Mouse (Mus musculus) lung, embryonic 14.5 days (tissue): Measurements from ENCODE around the gene Tet3. TPM values are rescaled to one million over a fixed set of nuclear protein-coding genes. Genes with fewer than 3 reads are reported as not detected.
"Not testable (repeated sequence)": the region's sequence is repeated elsewhere in the genome, so short reads cannot be mapped to it uniquely, and the experiment has no call there.

Experiments
- ATAC-seq: fragments of 200-750 bp; cut with Nextera tagmentation; 2 replicates; pipeline ENCODE4 v1.8.0; 2017; ENCODE audit warnings: mild to moderate bottlenecking, moderate TSS enrichment, moderate library complexity; ENCODE audit not compliant: insufficient read depth
- DNase-seq: peaks from one replicate; pipeline ENCODE4 v3.0.0-alpha.2; 2015
- H3K27ac ChIP-seq: fragments of 300-500 bp; sonication (generic); 2 replicates; pipeline ENCODE4 v1.5.1; 2014; ENCODE audit warnings: low read depth, mild to moderate bottlenecking, moderate library complexity
- H3K27me3 ChIP-seq: fragments of 300-500 bp; sonication (generic); 2 replicates; pipeline ENCODE4 v1.6.1; 2014; ENCODE audit warnings: low read length, control low read depth; ENCODE audit not compliant: insufficient read depth
- H3K36me3 ChIP-seq: fragments of 300-500 bp; sonication (generic); 2 replicates; pipeline ENCODE4 v1.6.1; 2014; ENCODE audit warnings: control low read depth; ENCODE audit not compliant: insufficient read depth
- H3K4me1 ChIP-seq: fragments of 300-500 bp; sonication (generic); 2 replicates; pipeline ENCODE4 v1.6.1; 2014; ENCODE audit warnings: antibody characterized with exemption, control low read depth; ENCODE audit not compliant: insufficient read depth
- H3K4me2 ChIP-seq: fragments of 300-500 bp; sonication (generic); 2 replicates; pipeline ENCODE4 v1.6.1; 2014; ENCODE audit warnings: mild to moderate bottlenecking
- H3K4me3 ChIP-seq: fragments of 300-500 bp; sonication (generic); 2 replicates; pipeline ENCODE4 v1.5.1; 2014; ENCODE audit warnings: low read depth, low read length
- H3K9ac ChIP-seq: fragments of 300-500 bp; sonication (generic); 2 replicates; pipeline ENCODE4 v1.6.1; 2014
- H3K9me3 ChIP-seq: fragments of 300-500 bp; sonication (generic); 2 replicates; pipeline ENCODE4 v1.6.1; 2016; ENCODE audit warnings: low read depth, low read length, control low read depth
- CTCF ChIP-seq: IDR thresholded peaks from 2 replicates; pipeline ENCODE4 v1.5.1; 2016; ENCODE audit warnings: antibody characterized with exemption, low read depth
- WGBS: fragments of 180-500 bp; shearing (Covaris S2); extraction: QIAGEN DNeasy Blood & Tissue Kit; methylation state at CpG from one replicate; pipeline ENCODE4 v1.1.7; 2014; 5-methylcytosine and 5-hydroxymethylcytosine counted together
- polyA plus RNA-seq: library from polyadenylated mRNA; unstranded; fragments of >200 nt; fragmentation: Nextera tagmentation; extraction: Ambion mirVana; gene quantifications from 2 replicates; pipeline ENCODE4 v1.2.1, GENCODE M21; 2014

Gene Tet3
- polyA plus RNA-seq, 1 experiment from 2014 or later, result 34.4 TPM

DNA sequence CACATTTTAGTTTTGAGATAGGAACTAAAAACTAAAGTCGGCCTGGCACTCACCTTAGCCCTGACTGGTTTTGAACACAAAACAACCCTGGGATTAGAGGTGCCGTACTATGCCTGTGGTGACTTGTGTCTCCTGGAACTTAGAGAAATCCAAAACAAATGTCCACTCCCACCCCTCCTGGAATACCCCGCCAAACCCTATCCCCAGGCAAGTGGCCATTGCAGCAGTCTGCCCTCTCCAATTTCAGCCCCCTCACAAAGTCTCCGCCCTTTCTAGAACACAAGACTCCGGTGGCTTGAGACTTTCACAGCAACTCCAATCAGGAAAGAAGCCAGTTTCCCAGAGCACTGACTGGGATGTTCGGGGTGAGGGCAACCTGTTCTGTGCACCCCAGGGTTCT, 110.0 kb downstream of the Tet3 start, which contains the start of gene Bola3:
TSS of gene Bola3 (plus strand) at position 275 of the 400 bp plus-strand sequence.
- 32% methylated on average over 6 of the region's 6 CpGs for WGBS

DNA sequence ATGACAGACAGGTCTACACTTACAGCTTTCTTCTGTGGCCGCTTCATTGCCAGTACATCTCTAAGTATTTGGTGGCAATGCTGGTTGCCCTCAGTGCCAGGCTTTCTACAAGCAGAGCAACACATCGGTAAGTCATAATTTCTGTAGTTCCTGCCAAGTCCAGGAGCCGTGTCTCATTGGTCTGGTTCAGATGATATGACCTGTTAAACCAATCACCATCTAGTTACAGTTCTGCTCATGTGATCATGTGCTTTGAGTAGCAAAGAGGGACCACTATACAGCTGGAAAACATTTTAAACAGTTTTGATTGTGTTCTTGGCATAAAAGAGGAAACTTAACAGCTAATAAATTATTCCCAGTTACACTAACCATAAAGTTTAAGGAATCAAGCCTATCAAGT, 111.0 kb downstream of the Tet3 start:
- Histone ChIP-seq H3K9me3 (no peaks in the 10 kb centered on the region), H3K4me1 (no peaks in the 10 kb centered on the region), H3K4me2 (no peak overlapping the region), H3K9ac (no peak overlapping the region), H3K27ac (no peak overlapping the region), H3K4me3 (no peak overlapping the region), H3K36me3 (peaks cover 14% of the 10 kb centered on the region), H3K27me3 (no peaks in the 10 kb centered on the region)
- peak; percentile 48 for ATAC-seq
- DNase-seq, result peak; percentile 56
- 62% methylated on average over 3 of the region's 3 CpGs for WGBS
- no peak for TF ChIP-seq CTCF

More for the DNA sequence above, 110.0 kb downstream of the Tet3 start, which contains the start of gene Bola3:
- H3K4me2 ChIP-seq, result peak within 1 kb of the TSS; percentile 80
- peaks cover 16% of the 10 kb centered on the region; the same call in 1 of the 2 replicates for H3K36me3 ChIP-seq
- no peaks in the 10 kb centered on the region for H3K27me3 ChIP-seq
- H3K4me1 ChIP-seq, result no peaks in the 10 kb centered on the region
- peak within 1 kb of the TSS; percentile 61 for H3K4me3 ChIP-seq
- ATAC-seq, result 0 out of 2 replicates have a peak, but pooled peaks have one; percentile 3
- peak within 1 kb of the TSS; percentile 42; the same call in 1 of the 2 replicates for H3K27ac ChIP-seq
- no peak for TF ChIP-seq CTCF
- DNase-seq, result no peak
- H3K9me3 ChIP-seq, result no peaks in the 10 kb centered on the region
- H3K9ac ChIP-seq, result peak within 1 kb of the TSS; percentile 79

DNA sequence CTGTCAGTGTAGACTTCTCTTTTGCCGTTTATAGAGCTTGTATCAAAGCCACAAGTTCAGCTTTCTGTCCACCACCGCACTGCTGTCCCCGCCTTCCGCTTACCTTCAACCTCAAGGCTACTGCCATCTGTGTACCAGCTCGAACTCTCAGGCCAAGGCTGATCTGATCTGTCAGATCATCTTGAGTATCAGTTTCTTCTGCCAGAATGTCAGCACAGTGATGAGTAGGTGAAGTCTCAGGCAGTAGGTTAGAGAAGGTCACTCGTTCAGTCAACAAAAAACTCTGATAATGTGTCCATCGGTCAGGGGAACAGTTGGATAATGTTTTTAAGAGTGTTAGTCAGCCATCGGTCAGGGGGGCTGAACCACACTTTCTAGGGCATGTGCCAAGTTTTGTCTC, 113.6 kb downstream of the Tet3 start:
- not testable (repeated sequence) for H3K27ac ChIP-seq, H3K4me3 ChIP-seq, H3K9me3 ChIP-seq, ATAC-seq, H3K9ac ChIP-seq, H3K4me2 ChIP-seq, DNase-seq, H3K4me1 ChIP-seq, H3K27me3 ChIP-seq
- H3K36me3 ChIP-seq, result peaks cover 28% of the 10 kb centered on the region
- 85% methylated on average over 8 of the region's 8 CpGs for WGBS

DNA sequence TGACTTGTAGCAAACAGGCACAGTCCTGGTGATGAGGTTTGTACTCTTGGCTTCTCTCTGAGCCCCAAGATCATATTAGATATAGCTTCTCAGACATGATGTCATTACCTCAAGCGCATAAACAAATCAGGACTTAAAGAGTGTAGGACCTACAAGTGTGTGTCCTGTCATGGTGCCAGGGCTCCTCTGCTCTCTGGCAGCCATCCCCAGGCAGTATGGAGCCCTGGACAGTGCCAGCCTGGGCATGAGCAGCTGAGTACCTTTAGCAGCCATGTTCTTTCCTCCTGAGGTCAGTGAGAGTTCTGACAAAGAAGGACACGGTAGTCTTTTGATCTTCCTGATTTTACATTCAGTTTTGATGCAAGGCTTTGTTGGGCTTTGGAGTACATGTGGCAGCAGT, 115.9 kb downstream of the Tet3 start:
- H3K27me3 ChIP-seq, result no peaks in the 10 kb centered on the region
- WGBS, result 91% methylated on average over 2 of the region's 2 CpGs
- no peak overlapping the region for H3K27ac ChIP-seq
- H3K4me2 ChIP-seq, result no peak overlapping the region
- H3K9ac ChIP-seq, result no peak overlapping the region
- no peaks in the 10 kb centered on the region for H3K4me1 ChIP-seq
- no peak for DNase-seq
- no peaks in the 10 kb centered on the region for H3K9me3 ChIP-seq
- peaks cover 51% of the 10 kb centered on the region for H3K36me3 ChIP-seq
- no peak overlapping the region for H3K4me3 ChIP-seq
- TF ChIP-seq CTCF, result no peak
- no peak for ATAC-seq

DNA sequence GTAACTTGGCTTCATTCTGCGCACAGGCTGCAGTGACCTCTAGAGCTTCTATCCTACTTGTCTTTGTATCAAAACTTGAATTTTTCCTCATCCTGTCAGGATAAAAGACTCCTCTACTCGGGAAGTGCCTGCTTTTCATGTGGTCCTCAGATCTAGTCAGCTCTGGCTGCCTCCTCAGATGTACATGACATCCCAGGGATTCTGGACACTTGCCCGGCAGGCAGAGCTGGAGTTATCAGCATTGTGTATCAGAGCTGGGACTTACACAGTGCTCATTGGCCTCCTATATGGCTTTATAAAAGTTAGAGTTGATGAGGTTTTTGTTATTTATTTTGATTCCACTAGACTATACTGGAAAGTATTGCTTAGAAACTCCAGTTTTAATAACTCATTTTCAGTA, 117.5 kb downstream of the Tet3 start:
- no peak for TF ChIP-seq CTCF
- no peaks in the 10 kb centered on the region for H3K4me1 ChIP-seq
- no peaks in the 10 kb centered on the region for H3K9me3 ChIP-seq
- H3K4me3 ChIP-seq, result no peak overlapping the region
- DNase-seq, result no peak
- H3K27ac ChIP-seq, result no peak overlapping the region
- H3K36me3 ChIP-seq, result peaks cover 63% of the 10 kb centered on the region
- no peak for ATAC-seq
- 70% methylated on average over 3 of the region's 3 CpGs for WGBS
- H3K27me3 ChIP-seq, result no peaks in the 10 kb centered on the region
- no peak overlapping the region for H3K9ac ChIP-seq
- no peak overlapping the region for H3K4me2 ChIP-seq

DNA sequence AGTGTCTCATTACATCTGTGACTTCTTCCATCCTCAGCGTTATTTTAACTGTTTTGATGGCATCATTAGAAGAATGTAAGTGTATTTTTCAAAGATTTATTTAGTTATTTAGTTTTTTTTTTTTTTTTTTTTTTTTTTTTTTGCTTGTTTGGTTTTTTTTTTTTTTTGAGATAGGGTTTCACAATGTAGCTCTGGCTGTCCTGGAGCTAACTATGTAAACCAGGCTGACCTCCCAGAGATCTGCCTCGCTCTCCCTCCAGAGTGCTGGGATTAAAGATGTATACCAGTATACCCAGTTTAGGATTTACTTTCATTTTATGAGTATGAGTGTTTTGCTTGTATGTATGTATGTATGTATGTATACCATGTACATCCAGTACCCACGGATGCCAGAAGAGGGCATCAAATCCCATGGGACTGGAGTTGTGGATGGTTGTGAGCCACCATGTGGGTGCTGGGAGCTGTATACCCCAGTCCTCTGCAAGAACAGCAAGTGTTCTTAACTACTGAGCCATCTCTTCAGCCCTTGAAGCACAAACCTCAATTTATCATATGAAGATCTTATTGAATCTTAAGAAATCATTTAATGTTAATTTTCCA, 131.2 kb downstream of the Tet3 start:
- 0 out of 2 replicates have a peak, but pooled peaks have one; percentile 14 for TF ChIP-seq CTCF
- Histone ChIP-seq H3K4me3 (no peak overlapping the region), H3K4me1 (peaks cover 10% of the 10 kb centered on the region), H3K9me3 (no peaks in the 10 kb centered on the region), H3K27me3 (no peaks in the 10 kb centered on the region), H3K4me2 (peak overlapping the region; percentile 87), H3K27ac (no peak overlapping the region), H3K9ac (no peak overlapping the region), H3K36me3 (peaks cover 40% of the 10 kb centered on the region)
- whole genome bisulfite sequencing, result 91% methylated on average over 3 of the region's 3 CpGs
- peak; percentile 9 for DNase-seq
- no peak for ATAC-seq

DNA sequence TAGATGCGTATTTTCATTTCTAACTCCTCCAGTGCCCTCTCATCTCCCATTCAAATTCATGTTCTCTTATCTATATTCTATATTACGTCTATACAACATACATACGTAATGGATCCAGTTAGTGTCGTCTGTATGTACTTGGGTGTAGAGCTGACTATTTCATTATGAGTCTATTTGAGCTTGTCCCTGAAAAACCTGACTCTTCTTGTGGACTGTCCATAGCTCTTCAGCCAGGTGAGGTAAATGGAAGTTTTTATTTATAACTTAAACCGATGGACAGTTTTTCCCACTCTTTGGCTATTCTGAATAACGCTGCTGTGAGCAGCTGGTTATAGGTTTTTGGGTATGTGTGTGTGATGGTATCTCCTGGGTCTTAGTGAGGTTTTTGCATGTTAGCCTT, 132.1 kb downstream of the Tet3 start:
- Histone ChIP-seq H3K27me3 (no peaks in the 10 kb centered on the region), H3K9me3 (no peaks in the 10 kb centered on the region), H3K36me3 (peaks cover 32% of the 10 kb centered on the region), H3K4me3 (peak overlapping the region; percentile 79), H3K27ac (no peak overlapping the region), H3K4me2 (peak overlapping the region; percentile 87), H3K4me1 (peaks cover 10% of the 10 kb centered on the region), H3K9ac (peak overlapping the region; percentile 75)
- TF ChIP-seq CTCF, result no peak
- WGBS, result 53% methylated on average over 6 of the region's 6 CpGs
- ATAC-seq (no peak), DNase-seq (no peak)
